Mouse (Mus musculus) gastrocnemius, postnatal 14 days (tissue): ENCODE data around the gene Cdc34b. TPM values are rescaled to one million over a fixed set of nuclear protein-coding genes. Genes with fewer than 3 reads are reported as not detected.

Experiments used
- DNase-seq: peaks from one replicate; pipeline ENCODE4 v3.0.0; 2021; ENCODE audit warnings: mixed read lengths
- intact Hi-C: fragments of 180-260 bp; cut with DNase I; formaldehyde crosslinking; loops from one replicate; pipeline ENCODE4 v1.15.1; 2025; ENCODE audit warnings: low total_unique reads
- total RNA-seq, 2 experiments: library from RNA; stranded (reverse); gene quantifications; 2 replicates each; pipeline ENCODE4 v1.2.3; 2021

The Cdc34b gene
- total RNA-seq, 2 experiments from 2014 or later: 0.89 to 0.98 TPM

GRCm38 (mm10) chr11:94730261-94730660, 11.3 kb upstream of the Cdc34b start:
- peak; percentile 58 for DNase-seq
- intact Hi-C loops: loop anchor here (5.0 kb wide), 1 partner anchor 57 kb away; no protein-coding TSS in a partner anchor

GRCm38 (mm10) chr11:94731229-94731628, 10.4 kb upstream of the Cdc34b start:
- no peak for DNase-seq
- intact Hi-C loops: loop anchor here (5.0 kb wide), 1 partner anchor 56 kb away; no protein-coding TSS in a partner anchor

GRCm38 (mm10) chr11:94732773-94733172, 8.8 kb upstream of the Cdc34b start:
- no peak for DNase-seq
- intact Hi-C loops: loop anchor here (5.0 kb wide), 1 partner anchor 55 kb away; no protein-coding TSS in a partner anchor

- intact Hi-C loops: no loop called here
- no peak for DNase-seq
Observed at GRCm38 (mm10) chr11:94735746-94736145, 5.8 kb upstream of the Cdc34b start.

GRCm38 (mm10) chr11:94752946-94753713, 11.5 kb downstream of the Cdc34b start:
- intact Hi-C loops: no loop called here
- no peak for DNase-seq

- DNase-seq: no peak
- intact Hi-C loops: no loop called here
Observed at GRCm38 (mm10) chr11:94759916-94760315, 18.3 kb downstream of the Cdc34b start.

- no peak for DNase-seq
- intact Hi-C loops: no loop called here
Observed at GRCm38 (mm10) chr11:94760364-94760763, 18.8 kb downstream of the Cdc34b start.

GRCm38 (mm10) chr11:94760799-94761198, 19.2 kb downstream of the Cdc34b start:
- DNase-seq: no peak
- intact Hi-C loops: no loop called here

GRCm38 (mm10) chr11:94762281-94762680, 20.7 kb downstream of the Cdc34b start:
- no peak for DNase-seq
- intact Hi-C loops: no loop called here

- DNase-seq: no peak
- intact Hi-C loops: no loop called here
Observed at GRCm38 (mm10) chr11:94762775-94763174, 21.2 kb downstream of the Cdc34b start.

GRCm38 (mm10) chr11:94767241-94767640, 25.7 kb downstream of the Cdc34b start:
- no peak for DNase-seq
- intact Hi-C loops: no loop called here

- intact Hi-C loops: no loop called here
- DNase-seq: no peak
Observed at GRCm38 (mm10) chr11:94772363-94773055, 30.9 kb downstream of the Cdc34b start.

GRCm38 (mm10) chr11:94773851-94774250, 32.3 kb downstream of the Cdc34b start:
- DNase-seq: no peak
- intact Hi-C loops: no loop called here

GRCm38 (mm10) chr11:94774887-94775497, 33.4 kb downstream of the Cdc34b start:
- intact Hi-C loops: no loop called here
- DNase-seq: no peak

- DNase-seq: no peak
- intact Hi-C loops: no loop called here
Observed at GRCm38 (mm10) chr11:94782603-94783002, 41.0 kb downstream of the Cdc34b start, which contains the start of gene Tmem92. Gene Tmem92, minus strand, starts transcription at chr11:94782703.

GRCm38 (mm10) chr11:94785247-94785646, 43.7 kb downstream of the Cdc34b start:
- peak; percentile 47 for DNase-seq
- intact Hi-C loops: loop anchor here (5.0 kb wide), 1 partner anchor 53 kb away; no protein-coding TSS in a partner anchor

- intact Hi-C loops: no loop called here
- DNase-seq: no peak
Observed at GRCm38 (mm10) chr11:94791700-94792099, 50.1 kb downstream of the Cdc34b start.
